Mouse (Mus musculus) kidney, adult 2 months (tissue): ENCODE results near the gene Spsb4.

ENCODE experiments used
- CTCF ChIP-seq: fragments of 200-500 bp; conservative IDR thresholded peaks from 2 replicates; pipeline ENCODE4 v1.5.1; 2011; ENCODE audit warnings: low read depth, mild to moderate bottlenecking, control low read depth, low read length, moderate library complexity, mixed read lengths; ENCODE audit not compliant: insufficient read depth, insufficient read length
- POLR2A ChIP-seq: fragments of 200-500 bp; IDR thresholded peaks from one replicate; pipeline ENCODE4 v1.6.1; 2011; ENCODE audit warnings: low read depth, low read length, control low read depth

DNA sequence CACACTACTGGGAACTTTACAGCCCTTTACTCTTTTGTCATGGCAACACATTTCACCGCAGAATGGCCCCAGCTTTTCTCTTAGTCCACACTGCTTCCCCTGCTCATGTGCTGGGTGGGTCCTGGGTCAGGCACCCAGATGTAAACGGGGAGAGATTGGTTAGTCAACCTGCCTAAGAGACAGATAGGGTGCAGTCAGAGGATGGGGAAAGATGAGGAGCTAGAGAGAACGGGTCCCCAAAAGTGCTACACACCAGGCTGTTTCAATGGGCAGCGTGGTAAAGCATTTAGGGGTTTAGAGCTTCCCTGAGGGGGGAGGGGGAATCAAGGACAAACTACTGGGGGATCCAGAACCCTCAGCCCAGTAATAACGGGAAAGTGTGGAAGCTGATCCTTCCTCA lies 46.6 kb upstream of the Spsb4 start:
- TF ChIP-seq POLR2A (no peak), CTCF (no peak)
